Mouse (Mus musculus): ENCODE data around the gene Dbx1.

Dbx1 gene

GRCm38 (mm10) chr7:49636491-49637115 lies at the start of gene Dbx1:
Dbx1 (minus strand) TSS chr7:49636849.
- WGBS: 4% methylated on average over 32 of the region's 33 CpGs

GRCm38 (mm10) chr7:49678826-49679377 lies 42.3 kb upstream of the Dbx1 start:
- 14% methylated on average over 9 of the region's 9 CpGs for WGBS

- 4% methylated on average over 22 of the region's 22 CpGs for WGBS
Observed at GRCm38 (mm10) chr7:49678100-49678825, 41.6 kb upstream of the Dbx1 start.

- WGBS: 15% methylated on average over 9 of the region's 9 CpGs
Observed at GRCm38 (mm10) chr7:49677166-49677565, 40.5 kb upstream of the Dbx1 start.

GRCm38 (mm10) chr7:49676627-49677026 lies 40.0 kb upstream of the Dbx1 start:
- WGBS: 27% methylated on average over 5 of the region's 5 CpGs

- 84% methylated on average over 13 of the region's 13 CpGs for WGBS
Observed at GRCm38 (mm10) chr7:49668260-49668857, 31.7 kb upstream of the Dbx1 start.

- 85% methylated on average over 3 of the region's 3 CpGs for WGBS
Observed at GRCm38 (mm10) chr7:49663575-49663974, 26.9 kb upstream of the Dbx1 start.

GRCm38 (mm10) chr7:49662492-49663026 lies 25.9 kb upstream of the Dbx1 start:
- WGBS: 15% methylated on average over 7 of the region's 7 CpGs

GRCm38 (mm10) chr7:49661811-49662491 lies 25.3 kb upstream of the Dbx1 start:
- 5% methylated on average over 24 of the region's 24 CpGs for WGBS

- whole genome bisulfite sequencing: 47% methylated on average over 3 of the region's 3 CpGs
Observed at GRCm38 (mm10) chr7:49640709-49641305, 4.2 kb upstream of the Dbx1 start.

GRCm38 (mm10) chr7:49639864-49640708 lies 3.4 kb upstream of the Dbx1 start:
- 44% methylated on average over 18 of the region's 18 CpGs for WGBS

GRCm38 (mm10) chr7:49638941-49639776 lies 2.5 kb upstream of the Dbx1 start:
- WGBS: 6% methylated on average over 35 of the region's 35 CpGs

GRCm38 (mm10) chr7:49637851-49638663 lies 1.4 kb upstream of the Dbx1 start:
- 4% methylated on average over 21 of the region's 21 CpGs for WGBS

GRCm38 (mm10) chr7:49637281-49637680 lies 632 bp upstream of the Dbx1 start:
- WGBS: 5% methylated on average over 9 of the region's 9 CpGs

- 3% methylated on average over 22 of the region's 22 CpGs for WGBS
Observed at GRCm38 (mm10) chr7:49635971-49636370, 678 bp downstream of the Dbx1 start.

GRCm38 (mm10) chr7:49635074-49635621 lies 1.5 kb downstream of the Dbx1 start:
- 2% methylated on average over 35 of the region's 35 CpGs for WGBS

- WGBS: 4% methylated on average over 26 of the region's 26 CpGs
Observed at GRCm38 (mm10) chr7:49634291-49635073, 2.2 kb downstream of the Dbx1 start.

Data from cerebral cortex, adult 2 months (tissue).